Mouse (Mus musculus) bone marrow macrophage, adult 2 months (primary cell): ENCODE data around the gene Midn.

Experiments used
- CTCF ChIP-seq: IDR thresholded peaks from 2 replicates; pipeline ENCODE4 v1.5.1; 2012; ENCODE audit warnings: low read depth, mild to moderate bottlenecking, low read length, moderate library complexity
- POLR2A ChIP-seq: IDR thresholded peaks from 2 replicates; pipeline ENCODE4 v1.6.1; 2012; ENCODE audit warnings: mild to moderate bottlenecking, low read depth, low read length, borderline replicate concordance

DNA sequence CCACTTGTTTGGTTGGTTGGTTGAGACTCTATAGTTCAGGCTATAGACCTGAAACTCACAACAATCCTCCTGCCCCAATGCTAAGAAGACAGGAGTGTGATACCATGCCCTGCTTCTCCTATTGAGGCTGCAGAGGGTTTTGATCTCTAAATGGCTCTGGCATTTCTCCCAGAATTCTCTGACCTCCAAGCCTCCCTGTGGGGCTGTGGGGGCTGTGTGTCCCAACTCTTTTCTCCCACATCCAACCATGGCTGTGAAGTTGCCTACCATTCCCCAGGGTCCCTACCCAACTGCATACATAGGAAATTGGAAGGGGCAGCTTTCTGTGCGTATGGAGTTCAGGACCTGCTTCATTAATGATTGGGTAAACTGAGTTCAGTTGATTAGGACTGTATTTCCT, 48.1 kb downstream of the Midn start:
- TF ChIP-seq CTCF (no peak), POLR2A (no peak)
